Mouse (Mus musculus) bone marrow macrophage, adult 2 months (primary cell): ENCODE measurements around the gene Ganab. TPM values are rescaled to one million over a fixed set of nuclear protein-coding genes. Genes with fewer than 3 reads are reported as not detected.
A peak's percentile ranks its signal among the peaks of the same experiment; 100 is the strongest.

Experiments
- H3K27ac ChIP-seq: 2 replicates; pipeline ENCODE4 v1.5.1; 2012; ENCODE audit warnings: low read depth, low read length; ENCODE audit not compliant: insufficient read depth
- H3K4me1 ChIP-seq: 2 replicates; pipeline ENCODE4 v1.6.1; 2012; ENCODE audit warnings: low read length; ENCODE audit not compliant: control insufficient read depth, insufficient read depth
- H3K4me3 ChIP-seq: 2 replicates; pipeline ENCODE4 v1.5.1; 2012; ENCODE audit warnings: mild to moderate bottlenecking, low read length, moderate library complexity; ENCODE audit not compliant: insufficient read depth
- CTCF ChIP-seq: IDR thresholded peaks from 2 replicates; pipeline ENCODE4 v1.5.1; 2012; ENCODE audit warnings: low read depth, mild to moderate bottlenecking, low read length, moderate library complexity
- POLR2A ChIP-seq: IDR thresholded peaks from 2 replicates; pipeline ENCODE4 v1.6.1; 2012; ENCODE audit warnings: mild to moderate bottlenecking, low read depth, low read length, borderline replicate concordance
- polyA plus RNA-seq: library from polyadenylated mRNA; stranded (reverse); fragments of >200 nt; gene quantifications from 2 replicates; pipeline ENCODE4 v1.2.4, GENCODE M21; 2012; ENCODE audit not compliant: missing spikeins, insufficient read depth, insufficient read length

The Ganab gene
- polyA plus RNA-seq, 1 experiment = 91.3 TPM

GRCm38 (mm10) chr19:8928689-8929223 lies 30.9 kb downstream of the Ganab start:
- TF ChIP-seq CTCF (no peak), POLR2A (no peak)
- Histone ChIP-seq H3K27ac (no peak overlapping the region), H3K4me1 (peaks cover 6% of the 10 kb centered on the region), H3K4me3 (peak overlapping the region; percentile 79; the same call in 1 of the 2 replicates)

GRCm38 (mm10) chr19:8929224-8930088 lies 31.6 kb downstream of the Ganab start, which contains the start of the genes Rom1 and Eml3:
Gene Rom1, minus strand, starts transcription at chr19:8929356.
Gene Eml3, plus strand, starts transcription at chr19:8929552.
- TF ChIP-seq POLR2A (no peak), CTCF (no peak; the same call in 1 of the 2 replicates)
- H3K27ac ChIP-seq = peak within 1 kb of the TSS; percentile 71
- H3K4me1 ChIP-seq = peaks cover 6% of the 10 kb centered on the region

GRCm38 (mm10) chr19:8930117-8930516 lies 32.2 kb downstream of the Ganab start:
- Histone ChIP-seq H3K4me1 (peaks cover 6% of the 10 kb centered on the region), H3K27ac (peak overlapping the region; percentile 71)
- TF ChIP-seq CTCF (no peak), POLR2A (no peak)

More at GRCm38 (mm10) chr19:8929224-8930088, 31.6 kb downstream of the Ganab start, which contains the start of the genes Rom1 and Eml3:
- peak within 1 kb of the TSS; percentile 79 for H3K4me3 ChIP-seq

GRCm38 (mm10) chr19:8930771-8931170 lies 32.9 kb downstream of the Ganab start:
- H3K4me1 ChIP-seq = peaks cover 6% of the 10 kb centered on the region
- no peak for TF ChIP-seq POLR2A
- no peak for TF ChIP-seq CTCF
- H3K27ac ChIP-seq = no peak overlapping the region
- H3K4me3 ChIP-seq = peak overlapping the region; percentile 79

More at GRCm38 (mm10) chr19:8930117-8930516, 32.2 kb downstream of the Ganab start:
- H3K4me3 ChIP-seq = peak overlapping the region; percentile 79

- no peak overlapping the region for H3K27ac ChIP-seq
- no peak for TF ChIP-seq POLR2A
- TF ChIP-seq CTCF = no peak
- no peak overlapping the region for H3K4me3 ChIP-seq
- peaks cover 16% of the 10 kb centered on the region for H3K4me1 ChIP-seq
Observed at GRCm38 (mm10) chr19:8936736-8937135, 38.9 kb downstream of the Ganab start.

GRCm38 (mm10) chr19:8940526-8941133 lies 42.8 kb downstream of the Ganab start:
- Histone ChIP-seq H3K4me1 (peaks cover 31% of the 10 kb centered on the region), H3K27ac (no peak overlapping the region), H3K4me3 (no peak overlapping the region)
- TF ChIP-seq CTCF (no peak), POLR2A (no peak)

GRCm38 (mm10) chr19:8941136-8941514 lies 43.3 kb downstream of the Ganab start:
- TF ChIP-seq CTCF = 0 out of 2 replicates have a peak, but pooled peaks have one; percentile 16
- TF ChIP-seq POLR2A = no peak
- Histone ChIP-seq H3K4me3 (peak overlapping the region; percentile 20; the same call in 1 of the 2 replicates), H3K4me1 (peaks cover 35% of the 10 kb centered on the region)

GRCm38 (mm10) chr19:8941515-8942217 lies 43.8 kb downstream of the Ganab start, which contains the start of gene Mta2:
Gene Mta2, plus strand, starts transcription at chr19:8941875.
- H3K4me1 ChIP-seq = peaks cover 35% of the 10 kb centered on the region
- no peak for TF ChIP-seq POLR2A
- TF ChIP-seq CTCF = no peak
- peak within 1 kb of the TSS; percentile 93 for H3K4me3 ChIP-seq
- H3K27ac ChIP-seq = peak within 1 kb of the TSS; percentile 84

More at GRCm38 (mm10) chr19:8941136-8941514, 43.3 kb downstream of the Ganab start:
- no peak overlapping the region for H3K27ac ChIP-seq

GRCm38 (mm10) chr19:8942276-8942964 lies 44.5 kb downstream of the Ganab start:
- Histone ChIP-seq H3K4me3 (peak overlapping the region; percentile 93), H3K4me1 (peaks cover 35% of the 10 kb centered on the region), H3K27ac (peak overlapping the region; percentile 84)
- TF ChIP-seq POLR2A (no peak), CTCF (no peak)

- Histone ChIP-seq H3K4me3 (peak overlapping the region; percentile 93), H3K27ac (peak overlapping the region; percentile 84; the same call in 1 of the 2 replicates), H3K4me1 (peaks cover 35% of the 10 kb centered on the region)
- TF ChIP-seq CTCF = no peak
- no peak for TF ChIP-seq POLR2A
Observed at GRCm38 (mm10) chr19:8943047-8943446, 45.2 kb downstream of the Ganab start.
